Mouse (Mus musculus) lung, postnatal 0 days (tissue): ENCODE measurements around the gene Nkg7.
A peak's percentile ranks its signal among the peaks of the same experiment; 100 is the strongest.

ENCODE experiments used
- CTCF ChIP-seq: IDR thresholded peaks from 2 replicates; pipeline ENCODE4 v1.5.1; 2016; ENCODE audit warnings: antibody characterized with exemption, mild to moderate bottlenecking
- EP300 ChIP-seq: IDR thresholded peaks from 2 replicates; pipeline ENCODE4 v1.6.1; 2016; ENCODE audit warnings: antibody characterized with exemption, mild to moderate bottlenecking, control low read depth

GRCm38 (mm10) chr7:43466099-43466694 is 29.3 kb downstream of the Nkg7 start:
- TF ChIP-seq CTCF: peak; percentile 97
- no peak for TF ChIP-seq EP300
